Mouse (Mus musculus): Measurements from ENCODE around the gene Tnfaip6. TPM values are rescaled to one million over a fixed set of nuclear protein-coding genes. Genes with fewer than 3 reads are reported as not detected.

Tnfaip6 gene
- polyA plus RNA-seq, 1 experiment from 2014 or later: 2.3 TPM

DNA sequence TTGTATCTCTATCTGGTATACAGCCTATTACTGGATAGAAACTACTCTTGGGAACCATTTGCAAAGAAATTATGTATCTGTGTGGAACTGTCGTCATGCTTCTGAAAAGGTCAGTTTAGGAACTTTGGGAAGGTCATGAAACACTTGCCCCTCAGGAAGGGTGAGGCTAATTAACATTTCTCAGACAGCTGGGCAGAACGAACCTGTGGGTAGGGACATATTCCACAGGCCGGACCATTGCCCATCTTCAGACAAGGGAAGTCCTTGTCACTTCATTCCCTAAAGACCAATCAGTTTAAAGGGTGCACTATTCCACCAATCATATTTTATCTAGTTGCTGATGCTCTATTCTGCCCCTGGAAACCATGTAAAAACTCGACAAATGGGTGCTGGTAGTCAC, 10.7 kb upstream of the Tnfaip6 start:
- H3K9me3 ChIP-seq (ENCODE audit: control insufficient read depth, low read length): no peaks in the 10 kb centered on the region
- 76% methylated on average over 4 of the region's 4 CpGs for WGBS
- no peak overlapping the region for H3K9ac ChIP-seq (ENCODE audit: low read depth, low read length)
- H3K4me1 ChIP-seq (ENCODE audit: control insufficient read depth, insufficient read depth, low read length): no peaks in the 10 kb centered on the region
- H3K27me3 ChIP-seq (replicated peaks; ENCODE audit: control insufficient read depth, insufficient read depth, low read length): no peaks in the 10 kb centered on the region
- no peak overlapping the region for H3K27ac ChIP-seq (ENCODE audit: low read length)
- H3K4me2 ChIP-seq (ENCODE audit: low read depth, low read length): no peak overlapping the region
- no peaks in the 10 kb centered on the region for H3K36me3 ChIP-seq (ENCODE audit: control insufficient read depth, insufficient read depth, low read length)
- H3K4me3 ChIP-seq (ENCODE audit: low read length): no peak overlapping the region
- ATAC-seq: no peak

DNA sequence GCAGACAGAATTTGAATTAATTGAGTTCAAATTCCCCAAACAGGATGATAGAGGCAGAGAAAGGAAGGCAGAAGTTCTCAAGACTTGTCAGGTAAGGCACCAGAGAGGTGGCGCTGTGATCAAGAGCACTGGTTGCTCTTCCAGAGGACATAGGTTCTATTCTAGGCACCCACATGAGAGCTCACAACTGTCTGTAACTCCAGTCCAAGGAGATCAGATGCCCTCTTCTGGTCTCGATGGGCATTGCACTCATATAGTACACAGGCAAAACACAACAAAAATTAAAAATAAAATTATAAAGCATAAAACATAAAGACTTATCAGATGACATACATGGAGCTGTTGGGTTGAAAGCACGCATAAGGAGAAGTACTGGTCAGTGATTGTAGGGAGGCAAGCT, 8.4 kb upstream of the Tnfaip6 start:
- ATAC-seq: no peak
- no peak overlapping the region for H3K9ac ChIP-seq (ENCODE audit: low read depth, low read length)
- H3K9me3 ChIP-seq (ENCODE audit: control insufficient read depth, low read length): no peaks in the 10 kb centered on the region
- no peaks in the 10 kb centered on the region for H3K4me1 ChIP-seq (ENCODE audit: control insufficient read depth, insufficient read depth, low read length)
- no peak overlapping the region for H3K4me3 ChIP-seq (ENCODE audit: low read length)
- no peak overlapping the region for H3K27ac ChIP-seq (ENCODE audit: low read length)
- 90% methylated on average over 3 of the region's 3 CpGs for WGBS
- H3K27me3 ChIP-seq (replicated peaks; ENCODE audit: control insufficient read depth, insufficient read depth, low read length): no peaks in the 10 kb centered on the region
- H3K4me2 ChIP-seq (ENCODE audit: low read depth, low read length): no peak overlapping the region
- no peaks in the 10 kb centered on the region for H3K36me3 ChIP-seq (ENCODE audit: control insufficient read depth, insufficient read depth, low read length)

DNA sequence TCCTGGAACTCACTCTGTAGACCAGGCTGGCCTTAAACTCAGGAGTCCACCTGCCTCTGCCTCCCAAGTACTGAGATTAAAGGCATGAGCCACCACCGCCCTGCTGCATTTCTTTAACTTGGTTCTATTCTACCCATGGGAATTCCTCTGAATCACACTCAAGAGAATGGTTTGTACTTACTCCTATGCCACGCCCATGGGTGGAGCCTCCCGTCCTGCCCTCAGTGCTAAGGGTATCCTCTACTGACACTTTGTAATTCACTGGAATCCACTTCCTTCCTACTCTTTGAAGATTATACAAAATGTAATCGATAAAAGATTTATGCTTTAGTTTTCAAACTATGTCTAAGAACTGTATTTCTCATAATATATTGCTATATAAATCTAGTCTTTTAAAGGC, 6.3 kb upstream of the Tnfaip6 start:
- H3K27me3 ChIP-seq (replicated peaks; ENCODE audit: control insufficient read depth, insufficient read depth, low read length): no peaks in the 10 kb centered on the region
- H3K4me2 ChIP-seq (ENCODE audit: low read depth, low read length): no peak overlapping the region
- no peak overlapping the region for H3K27ac ChIP-seq (ENCODE audit: low read length)
- ATAC-seq: no peak
- H3K36me3 ChIP-seq (ENCODE audit: control insufficient read depth, insufficient read depth, low read length): no peaks in the 10 kb centered on the region
- H3K9me3 ChIP-seq (ENCODE audit: control insufficient read depth, low read length): no peaks in the 10 kb centered on the region
- no peak overlapping the region for H3K4me3 ChIP-seq (ENCODE audit: low read length)
- no peak overlapping the region for H3K9ac ChIP-seq (ENCODE audit: low read depth, low read length)
- no peaks in the 10 kb centered on the region for H3K4me1 ChIP-seq (ENCODE audit: control insufficient read depth, insufficient read depth, low read length)
- 81% methylated on average over 4 of the region's 4 CpGs for WGBS

DNA sequence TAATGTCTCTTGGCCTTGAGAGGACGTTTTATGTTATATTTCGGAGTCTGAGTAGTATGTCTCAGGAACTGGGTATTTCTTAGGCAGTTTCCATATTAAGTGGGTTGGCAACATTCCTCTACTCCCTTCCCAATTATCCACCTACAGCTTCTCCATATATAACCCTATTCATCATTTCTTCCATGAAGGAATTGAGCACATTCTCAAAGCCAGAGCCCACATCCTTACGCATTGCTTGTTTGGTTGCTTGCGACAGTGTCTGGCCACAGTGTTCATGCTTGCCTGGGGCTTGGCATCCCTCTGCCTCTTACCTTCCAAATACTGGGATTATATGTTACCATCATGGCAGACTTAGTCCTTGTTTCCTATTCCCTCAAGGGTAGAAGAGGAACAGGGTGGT, 3.2 kb upstream of the Tnfaip6 start:
- H3K36me3 ChIP-seq (ENCODE audit: control insufficient read depth, insufficient read depth, low read length): no peaks in the 10 kb centered on the region
- H3K9ac ChIP-seq (ENCODE audit: low read depth, low read length): no peak overlapping the region
- H3K27ac ChIP-seq (ENCODE audit: low read length): no peak overlapping the region
- no peaks in the 10 kb centered on the region for H3K4me1 ChIP-seq (ENCODE audit: control insufficient read depth, insufficient read depth, low read length)
- 86% methylated on average over 4 of the region's 4 CpGs for WGBS
- H3K4me2 ChIP-seq (ENCODE audit: low read depth, low read length): no peak overlapping the region
- H3K4me3 ChIP-seq (ENCODE audit: low read length): no peak overlapping the region
- no peak for ATAC-seq
- no peaks in the 10 kb centered on the region for H3K27me3 ChIP-seq (replicated peaks; ENCODE audit: control insufficient read depth, insufficient read depth, low read length)
- H3K9me3 ChIP-seq (ENCODE audit: control insufficient read depth, low read length): no peaks in the 10 kb centered on the region

DNA sequence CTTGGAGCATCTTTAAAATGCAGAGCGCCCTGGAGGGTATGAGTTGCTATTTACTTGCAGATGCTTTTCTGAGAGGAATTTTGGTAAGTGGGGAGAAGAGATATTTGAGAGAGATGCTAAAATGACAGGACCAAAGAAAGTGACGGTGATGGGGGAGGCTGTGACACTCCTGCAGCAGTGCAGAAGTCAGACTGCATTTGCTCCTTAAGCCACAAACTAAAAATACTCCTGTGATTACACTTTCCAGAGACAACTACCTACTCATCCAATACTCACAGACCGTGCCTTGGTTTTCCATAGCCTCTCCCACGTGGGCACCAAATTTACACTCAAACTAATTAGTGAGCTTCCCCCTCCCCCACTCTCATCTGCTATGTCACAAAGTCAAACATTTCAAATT, 2.7 kb upstream of the Tnfaip6 start:
- Histone ChIP-seq H3K4me2 (ENCODE audit: low read depth, low read length) (no peak overlapping the region), H3K27me3 (replicated peaks; ENCODE audit: control insufficient read depth, insufficient read depth, low read length) (no peaks in the 10 kb centered on the region), H3K9ac (ENCODE audit: low read depth, low read length) (no peak overlapping the region), H3K4me1 (ENCODE audit: control insufficient read depth, insufficient read depth, low read length) (no peaks in the 10 kb centered on the region), H3K4me3 (ENCODE audit: low read length) (no peak overlapping the region), H3K36me3 (ENCODE audit: control insufficient read depth, insufficient read depth, low read length) (no peaks in the 10 kb centered on the region), H3K27ac (ENCODE audit: low read length) (no peak overlapping the region), H3K9me3 (ENCODE audit: control insufficient read depth, low read length) (no peaks in the 10 kb centered on the region)
- 75% methylated on average over 4 of the region's 4 CpGs for WGBS
- no peak for ATAC-seq

DNA sequence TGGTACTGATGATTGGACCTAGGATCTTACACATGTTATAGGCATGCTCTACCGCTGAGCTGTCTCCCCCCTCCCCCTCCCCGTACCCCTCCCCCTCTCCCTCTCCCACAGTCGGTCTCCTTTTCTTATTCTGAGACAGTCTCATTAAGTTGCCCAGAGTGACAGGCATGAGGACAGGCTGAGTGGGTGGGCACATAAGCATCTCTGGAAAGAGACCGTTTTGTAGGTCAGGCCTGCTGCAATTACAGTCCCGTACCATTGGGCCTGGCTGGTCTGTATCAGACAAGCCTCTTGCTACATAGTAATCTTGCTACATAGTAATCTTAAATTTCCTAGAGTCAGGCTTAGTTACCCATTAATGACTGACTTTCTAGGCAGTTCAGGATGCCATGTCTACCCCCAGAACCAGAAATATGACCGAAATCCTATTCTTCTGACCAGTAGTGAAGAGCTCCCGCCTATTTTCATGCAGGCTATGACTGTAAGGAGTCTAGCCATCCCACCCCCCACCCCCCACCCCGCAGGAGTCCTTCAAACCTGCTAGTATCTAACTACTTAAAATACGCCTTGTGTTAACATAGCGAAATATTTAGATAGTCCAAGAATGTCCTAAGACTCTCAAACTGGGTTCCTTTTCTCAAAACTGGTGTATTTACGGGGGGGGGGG, 747 bp upstream of the Tnfaip6 start:
- Histone ChIP-seq H3K27ac (ENCODE audit: low read length) (no peak overlapping the region), H3K27me3 (replicated peaks; ENCODE audit: control insufficient read depth, insufficient read depth, low read length) (no peaks in the 10 kb centered on the region), H3K36me3 (ENCODE audit: control insufficient read depth, insufficient read depth, low read length) (no peaks in the 10 kb centered on the region), H3K9me3 (ENCODE audit: control insufficient read depth, low read length) (no peaks in the 10 kb centered on the region), H3K4me2 (ENCODE audit: low read depth, low read length) (no peak overlapping the region), H3K4me1 (ENCODE audit: control insufficient read depth, insufficient read depth, low read length) (no peaks in the 10 kb centered on the region), H3K9ac (ENCODE audit: low read depth, low read length) (no peak overlapping the region), H3K4me3 (ENCODE audit: low read length) (no peak overlapping the region)
- ATAC-seq: no peak
- 47% methylated on average over 11 of the region's 11 CpGs for WGBS

DNA sequence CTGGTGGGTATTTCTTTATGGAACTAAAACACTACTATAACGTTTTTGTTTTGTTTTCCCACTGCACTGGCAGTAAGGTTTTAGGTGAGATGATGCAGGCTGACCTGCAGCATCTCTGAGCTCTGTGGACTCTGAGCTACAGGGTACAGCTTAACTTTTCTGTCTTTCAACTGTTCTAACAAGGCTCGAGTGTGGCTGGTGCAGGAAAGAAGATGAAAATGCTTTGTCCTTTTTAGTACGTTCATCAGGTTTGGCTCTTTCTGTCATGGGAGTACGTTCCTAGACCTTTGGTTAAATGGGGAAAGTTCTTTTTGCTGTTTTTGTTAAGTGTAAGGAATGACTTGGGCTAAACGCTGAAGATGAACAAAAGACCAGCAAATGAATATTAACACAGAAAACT, 749 bp downstream of the Tnfaip6 start:
- Histone ChIP-seq H3K9ac (ENCODE audit: low read depth, low read length) (no peak overlapping the region), H3K4me2 (ENCODE audit: low read depth, low read length) (no peak overlapping the region), H3K36me3 (ENCODE audit: control insufficient read depth, insufficient read depth, low read length) (no peaks in the 10 kb centered on the region), H3K27ac (ENCODE audit: low read length) (no peak overlapping the region), H3K4me1 (ENCODE audit: control insufficient read depth, insufficient read depth, low read length) (no peaks in the 10 kb centered on the region), H3K9me3 (ENCODE audit: control insufficient read depth, low read length) (no peaks in the 10 kb centered on the region), H3K4me3 (ENCODE audit: low read length) (no peak overlapping the region), H3K27me3 (replicated peaks; ENCODE audit: control insufficient read depth, insufficient read depth, low read length) (no peaks in the 10 kb centered on the region)
- no peak for ATAC-seq
- 55% methylated on average over 5 of the region's 5 CpGs for WGBS

DNA sequence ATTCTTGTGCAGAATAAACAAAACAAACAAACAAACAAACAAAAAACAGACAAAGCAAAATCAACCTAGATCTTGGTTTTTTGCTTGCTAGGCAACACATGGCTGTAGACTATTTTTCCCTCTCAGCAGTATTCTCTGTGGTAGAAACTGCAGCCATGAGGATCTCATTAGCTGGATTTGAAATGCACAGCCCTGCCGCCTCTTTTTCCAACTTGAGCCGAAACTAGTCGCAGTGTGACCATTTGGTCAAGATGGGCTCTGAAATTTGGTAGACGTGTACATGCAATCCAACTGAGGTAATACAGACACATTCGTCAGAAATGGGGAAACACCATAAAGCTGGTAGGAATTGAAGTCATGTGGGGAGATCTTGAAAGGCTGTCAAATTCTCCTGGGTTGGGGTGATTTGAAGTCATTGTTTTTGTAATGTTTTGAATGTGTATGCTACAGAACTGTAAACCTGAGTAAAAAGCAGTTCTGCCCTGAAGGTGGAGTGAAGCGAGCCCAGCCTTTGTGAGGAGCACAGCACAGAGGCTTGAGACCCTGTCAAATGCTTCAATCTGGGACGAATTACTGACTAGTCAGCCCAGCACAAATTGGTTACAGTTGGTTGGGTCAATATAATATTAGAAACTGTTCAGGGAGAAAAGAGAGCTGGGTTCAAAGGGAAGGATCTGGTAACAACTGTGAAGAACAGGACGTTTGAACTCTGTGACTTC, 1.4 kb downstream of the Tnfaip6 start:
- WGBS: 74% methylated on average over 8 of the region's 8 CpGs
- no peak overlapping the region for H3K27ac ChIP-seq (ENCODE audit: low read length)
- H3K4me3 ChIP-seq (ENCODE audit: low read length): no peak overlapping the region
- H3K9ac ChIP-seq (ENCODE audit: low read depth, low read length): no peak overlapping the region
- no peaks in the 10 kb centered on the region for H3K4me1 ChIP-seq (ENCODE audit: control insufficient read depth, insufficient read depth, low read length)
- no peaks in the 10 kb centered on the region for H3K9me3 ChIP-seq (ENCODE audit: control insufficient read depth, low read length)
- no peaks in the 10 kb centered on the region for H3K36me3 ChIP-seq (ENCODE audit: control insufficient read depth, insufficient read depth, low read length)
- no peak overlapping the region for H3K4me2 ChIP-seq (ENCODE audit: low read depth, low read length)
- H3K27me3 ChIP-seq (replicated peaks; ENCODE audit: control insufficient read depth, insufficient read depth, low read length): no peaks in the 10 kb centered on the region
- ATAC-seq: no peak

DNA sequence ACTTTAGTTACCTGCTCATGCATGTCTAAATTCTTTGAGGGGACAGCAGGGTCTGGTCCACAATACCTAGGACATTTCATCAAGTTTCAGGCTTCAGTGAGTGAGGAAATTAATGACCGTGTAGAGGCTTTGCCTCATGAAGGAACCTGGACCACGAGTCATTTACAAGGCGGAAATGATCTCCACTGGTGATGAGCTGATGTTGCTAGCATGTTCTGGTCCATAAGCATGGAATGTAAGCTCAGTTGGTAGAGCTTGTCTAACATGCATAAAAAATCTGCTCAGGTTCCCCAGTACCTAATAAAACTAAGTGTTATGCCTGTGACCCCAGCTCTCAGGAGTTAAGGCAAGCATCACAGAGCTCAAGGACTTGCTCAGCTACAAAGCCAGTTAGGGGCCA, 4.3 kb downstream of the Tnfaip6 start:
- Histone ChIP-seq H3K27me3 (replicated peaks; ENCODE audit: control insufficient read depth, insufficient read depth, low read length) (no peaks in the 10 kb centered on the region), H3K9me3 (ENCODE audit: control insufficient read depth, low read length) (no peaks in the 10 kb centered on the region), H3K4me1 (ENCODE audit: control insufficient read depth, insufficient read depth, low read length) (no peaks in the 10 kb centered on the region), H3K27ac (ENCODE audit: low read length) (no peak overlapping the region), H3K4me2 (ENCODE audit: low read depth, low read length) (no peak overlapping the region), H3K36me3 (ENCODE audit: control insufficient read depth, insufficient read depth, low read length) (no peaks in the 10 kb centered on the region), H3K9ac (ENCODE audit: low read depth, low read length) (no peak overlapping the region), H3K4me3 (ENCODE audit: low read length) (no peak overlapping the region)
- 76% methylated on average over 3 of the region's 3 CpGs for WGBS
- no peak for ATAC-seq

DNA sequence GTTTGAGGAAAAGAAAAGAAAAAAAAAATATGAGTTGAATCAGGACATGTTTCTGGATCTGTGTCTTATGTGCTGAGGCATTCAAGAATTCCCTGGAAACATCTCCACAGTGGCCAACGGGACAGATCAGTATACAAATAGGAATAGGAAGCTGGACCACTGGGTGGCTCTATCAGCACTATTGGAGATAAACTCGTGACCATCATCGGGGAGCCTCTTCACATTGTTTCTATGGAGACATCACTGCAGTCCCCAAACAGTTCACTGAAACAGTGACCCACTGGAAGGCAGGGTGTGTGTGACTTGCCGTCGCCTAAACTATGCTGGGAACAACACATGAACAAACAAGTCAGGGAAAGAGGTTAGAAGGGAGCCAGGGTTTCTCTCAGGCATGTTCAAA, 4.9 kb downstream of the Tnfaip6 start:
- no peak overlapping the region for H3K4me3 ChIP-seq (ENCODE audit: low read length)
- H3K4me1 ChIP-seq (ENCODE audit: control insufficient read depth, insufficient read depth, low read length): no peaks in the 10 kb centered on the region
- ATAC-seq: no peak
- no peaks in the 10 kb centered on the region for H3K36me3 ChIP-seq (ENCODE audit: control insufficient read depth, insufficient read depth, low read length)
- H3K9ac ChIP-seq (ENCODE audit: low read depth, low read length): no peak overlapping the region
- H3K27ac ChIP-seq (ENCODE audit: low read length): no peak overlapping the region
- no peaks in the 10 kb centered on the region for H3K27me3 ChIP-seq (replicated peaks; ENCODE audit: control insufficient read depth, insufficient read depth, low read length)
- no peaks in the 10 kb centered on the region for H3K9me3 ChIP-seq (ENCODE audit: control insufficient read depth, low read length)
- 72% methylated on average over 5 of the region's 5 CpGs for WGBS
- no peak overlapping the region for H3K4me2 ChIP-seq (ENCODE audit: low read depth, low read length)

Data from intestine, embryonic 16.5 days (tissue).